Mouse (Mus musculus): Measurements from ENCODE around the gene Dcdc2c. TPM values are rescaled to one million over a fixed set of nuclear protein-coding genes. Genes with fewer than 3 reads are reported as not detected.

Dcdc2c gene
- total RNA-seq, 4 experiments from 2014 or later = 0.27 to 0.55 (median 0.35) TPM; not detected in 1

DNA sequence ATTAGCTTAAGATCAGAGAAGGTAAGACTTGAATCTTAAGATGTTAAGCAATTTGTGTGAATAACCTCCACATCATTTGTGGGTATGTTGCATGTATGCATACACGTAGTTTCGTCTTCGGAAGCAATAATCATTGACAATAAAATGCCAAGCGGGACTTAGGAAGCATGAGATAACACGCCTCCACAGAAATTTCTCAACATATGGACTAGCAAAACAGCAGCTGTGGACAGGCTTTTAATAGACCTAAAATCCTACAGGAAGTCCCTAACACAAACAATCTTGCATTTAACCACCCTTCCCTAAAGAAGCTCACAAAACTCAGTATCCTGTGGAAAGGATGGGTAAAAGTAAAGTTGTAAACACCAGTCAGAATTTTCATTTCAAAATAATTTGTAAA, 93.4 kb downstream of the Dcdc2c start:
- DNase-seq = no peak

DNA sequence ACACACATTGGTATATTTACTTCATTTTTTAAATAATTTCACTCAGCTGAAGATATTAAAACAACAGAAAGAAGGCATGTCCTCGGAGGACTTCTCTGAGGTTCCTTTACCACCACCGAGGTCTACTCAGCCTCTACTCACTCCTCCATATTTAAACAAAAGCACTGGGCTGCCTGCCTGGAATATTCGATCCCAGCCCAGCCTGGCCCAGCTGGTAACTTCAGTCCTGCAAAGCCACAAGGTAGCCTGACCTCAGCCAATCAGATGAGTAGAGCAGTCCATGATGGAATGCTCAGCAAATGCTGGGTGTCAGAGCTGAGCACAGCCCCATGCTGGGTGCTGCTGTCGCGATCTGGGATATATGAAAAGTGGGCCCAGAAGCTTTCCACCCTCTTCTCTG, 115.7 kb downstream of the Dcdc2c start:
- DNase-seq = no peak

DNA sequence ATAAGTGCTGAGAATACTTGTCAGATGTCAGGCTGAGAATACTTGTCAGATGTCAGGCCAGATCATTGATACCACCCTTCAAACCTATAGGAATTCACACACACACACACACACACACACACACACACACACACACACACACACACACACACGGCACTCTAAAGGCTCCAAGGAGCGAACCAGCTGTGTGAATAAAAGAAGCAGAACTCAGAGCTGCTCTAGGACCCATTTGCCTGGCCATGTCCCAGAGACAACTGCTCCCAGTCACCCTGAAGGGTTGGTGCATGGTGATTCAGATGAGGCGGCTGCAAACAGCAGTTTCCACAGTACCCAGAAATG, 119.5 kb downstream of the Dcdc2c start:
- DNase-seq = no peak

DNA sequence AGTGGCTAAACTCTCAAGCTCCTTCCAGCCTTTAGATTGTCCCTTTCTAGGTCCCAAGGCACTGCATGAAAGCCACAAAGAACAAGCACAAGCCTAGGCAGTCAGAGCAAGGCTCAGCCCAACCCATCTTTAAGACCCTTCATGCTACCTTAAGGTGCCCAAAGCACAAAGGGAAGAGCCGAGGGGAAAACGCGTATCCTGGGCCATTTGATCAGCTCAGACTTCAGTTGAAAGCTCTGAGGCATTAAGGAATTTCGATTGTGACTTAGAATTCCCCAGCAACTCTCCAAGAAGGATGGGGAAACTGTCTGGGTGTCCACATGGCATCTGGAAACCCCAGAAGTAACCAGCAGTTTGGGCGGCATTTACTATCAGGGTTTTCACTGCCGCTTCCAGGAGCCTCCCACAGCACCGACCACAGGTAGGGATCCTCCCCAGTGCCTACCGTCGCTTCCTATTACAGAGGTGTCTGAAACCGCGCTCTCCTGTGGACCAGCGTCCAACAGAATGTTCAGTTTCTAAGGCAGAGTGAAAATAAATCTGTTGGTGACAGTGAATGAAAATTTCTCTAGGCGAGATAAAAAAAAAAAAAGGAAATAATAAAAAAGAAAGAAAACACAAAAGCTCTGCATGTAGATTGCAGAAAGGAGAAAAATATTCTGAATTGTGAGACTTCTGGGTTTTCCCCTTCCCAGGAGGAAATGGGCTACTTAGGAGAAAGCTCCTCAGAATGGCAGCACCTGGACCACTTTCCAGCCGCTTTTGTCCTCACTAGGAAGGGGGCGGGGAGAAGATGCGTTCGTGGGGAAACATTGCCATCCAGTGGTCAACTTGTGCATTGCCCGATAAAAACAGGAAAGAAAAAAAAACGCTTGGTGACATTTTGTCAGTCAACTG, 120.1 kb downstream of the Dcdc2c start:
- DNase-seq = peak; percentile 11

DNA sequence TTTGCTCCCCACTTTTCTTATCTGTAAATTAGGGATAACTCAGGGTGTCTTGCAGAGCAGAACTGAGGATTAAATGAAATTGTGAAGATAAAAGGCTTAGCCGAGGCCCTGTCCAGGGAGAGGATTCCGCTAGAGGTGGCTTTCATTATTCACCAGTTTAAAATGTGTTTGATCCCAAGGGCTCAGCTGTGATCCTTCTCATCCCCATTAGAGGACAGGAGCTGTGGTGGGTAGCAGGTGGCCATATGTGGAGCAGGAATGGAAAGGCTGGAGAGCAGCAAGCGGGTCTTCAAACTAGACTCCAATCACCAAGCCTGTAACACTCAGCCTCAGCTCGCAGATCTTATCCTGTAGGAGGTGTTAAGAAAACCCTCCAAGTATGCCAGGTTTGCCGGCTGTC, 122.3 kb downstream of the Dcdc2c start:
- no peak for DNase-seq

DNA sequence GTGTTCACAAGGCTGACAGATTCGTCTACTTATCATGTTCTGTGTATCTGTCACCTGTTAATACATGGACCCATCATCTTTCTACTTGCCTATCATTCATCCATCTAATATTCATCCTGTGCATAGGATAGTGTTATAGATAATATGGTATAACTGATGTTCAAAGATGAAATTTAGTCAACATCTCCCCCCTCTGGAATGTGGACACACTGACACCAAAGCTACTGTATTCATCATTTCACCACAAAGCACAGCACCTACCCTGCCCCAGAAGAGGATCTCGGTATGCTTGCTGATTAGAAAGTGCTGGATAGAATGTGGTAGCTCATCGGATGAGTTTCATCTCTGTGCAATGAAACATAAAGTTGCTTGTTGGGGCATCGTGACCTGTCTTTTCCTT, 135.2 kb downstream of the Dcdc2c start:
- DNase-seq = no peak

DNA sequence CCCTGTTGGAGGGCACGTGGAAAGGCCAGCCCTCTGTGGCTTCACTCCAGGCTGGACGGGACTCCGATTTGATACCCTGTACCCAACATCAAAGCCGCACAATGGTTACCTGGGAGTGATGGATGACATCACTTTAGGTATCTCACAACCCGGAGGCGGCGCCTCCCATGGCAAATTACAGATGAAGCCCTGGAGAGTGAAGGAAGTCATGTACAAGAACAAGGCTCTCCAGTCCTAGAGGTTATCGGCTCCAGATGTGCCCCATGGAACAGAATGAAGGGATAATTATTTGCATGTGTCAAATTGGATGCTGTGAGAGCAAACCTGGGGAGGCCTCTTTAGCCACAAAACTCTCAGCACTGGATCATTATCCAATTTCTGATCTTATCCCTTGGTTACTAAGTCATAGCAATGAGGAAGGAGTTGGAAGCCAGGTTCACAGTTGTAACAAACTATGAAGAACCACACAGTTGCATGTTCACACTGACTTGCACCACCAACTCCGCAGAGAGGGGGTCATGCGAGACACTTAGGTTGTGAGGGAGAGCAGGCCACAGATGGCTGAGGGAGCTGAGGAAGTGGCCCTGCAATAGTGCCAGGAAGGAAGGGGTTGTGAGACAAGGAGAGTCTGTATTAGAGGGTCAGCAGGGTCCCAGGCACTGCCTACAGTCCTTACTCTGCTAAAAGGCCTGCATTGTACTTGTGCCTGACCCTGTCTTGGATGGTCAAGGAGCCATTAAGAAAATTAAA, 144.4 kb downstream of the Dcdc2c start:
- no peak for DNase-seq

DNA sequence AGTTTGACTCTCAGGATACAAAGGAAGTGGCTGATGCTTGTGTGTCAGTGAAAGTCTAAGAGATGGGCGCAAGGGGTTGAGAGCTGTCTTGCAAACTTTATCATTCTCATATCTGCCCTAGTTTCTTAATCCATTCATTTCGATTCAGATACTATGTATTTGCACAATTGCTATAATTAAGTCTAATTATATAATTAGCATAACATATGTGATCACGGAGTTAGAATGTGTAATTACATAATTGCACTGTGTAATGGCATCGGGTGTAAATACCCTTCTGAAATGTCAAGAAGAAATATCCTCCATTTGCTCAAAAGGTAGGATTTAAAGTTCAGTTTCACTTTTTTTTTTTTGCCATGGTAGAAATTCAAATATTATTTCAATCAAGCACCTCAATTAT, 149.9 kb downstream of the Dcdc2c start:
- no peak for DNase-seq

DNA sequence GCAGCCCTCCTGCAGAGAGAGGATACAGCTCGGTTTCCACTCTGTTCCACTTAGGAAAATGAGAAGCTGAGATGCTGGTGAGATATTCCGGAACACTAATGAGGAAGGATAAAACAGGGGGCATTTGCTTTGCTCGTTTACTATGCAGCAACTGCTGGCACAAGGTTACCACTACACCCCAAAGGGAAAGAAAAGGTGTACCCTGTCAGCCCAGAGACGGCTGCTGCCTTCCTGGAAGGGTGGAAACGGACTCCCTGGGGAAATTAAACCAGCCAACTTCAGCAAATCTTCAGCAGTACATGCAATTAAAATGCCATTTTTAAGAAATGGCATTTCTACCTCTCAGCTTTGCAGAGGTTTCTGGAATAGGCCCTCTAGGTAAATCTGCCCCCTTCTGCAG, 150.8 kb downstream of the Dcdc2c start:
- no peak for DNase-seq

DNA sequence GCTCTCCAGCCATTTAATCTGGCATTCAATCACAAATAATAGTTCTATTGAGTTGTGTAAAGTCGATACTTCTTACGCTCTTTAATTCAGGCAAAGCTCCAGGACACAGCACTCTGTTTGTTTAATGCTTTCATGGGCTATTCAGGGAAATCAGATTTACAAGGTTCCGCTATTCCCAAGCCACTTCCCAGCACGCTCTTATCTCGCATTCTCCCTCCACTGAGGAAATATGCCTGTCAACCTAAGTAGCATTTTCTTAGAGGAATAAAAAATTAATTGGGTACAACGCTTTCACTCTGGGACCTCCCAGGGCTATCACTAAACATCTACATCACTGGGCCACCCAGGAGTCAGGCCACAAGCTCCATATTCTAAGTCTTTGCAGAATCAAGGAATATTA, 160.1 kb downstream of the Dcdc2c start:
- no peak for DNase-seq

Other genes with a start within 250 kb of the Dcdc2c start
- not detected for gene Allc, start 30.1 kb upstream of the Dcdc2c start, total RNA-seq (2022)
- gene Colec11, start 71.0 kb upstream of the Dcdc2c start, total RNA-seq (2022) = 1 to 10 TPM; 3.9 to 10.0 (median 7.3) TPM
- gene Rps7, start 83.6 kb upstream of the Dcdc2c start, total RNA-seq (2022) = 100 to 1,000 TPM; 394 to 492 (median 461) TPM
- 10 to 100 TPM; 14.0 to 20.1 (median 17.2) TPM for gene Rnaseh1, start 97.2 kb upstream of the Dcdc2c start, total RNA-seq (2022)
- gene Adi1, start 122.8 kb upstream of the Dcdc2c start, total RNA-seq (2022) = 100 to 1,000 TPM in 1 of 4 experiments, 10 to 100 TPM in 3; 83.4 to 109 (median 96.9) TPM
- gene Trappc12, start 198.1 kb upstream of the Dcdc2c start, total RNA-seq (2022) = 10 to 100 TPM; 41.7 to 51.0 (median 46.9) TPM
- gene Eipr1, start 199.4 kb upstream of the Dcdc2c start, total RNA-seq (2022) = 10 to 100 TPM; 25.6 to 27.2 (median 26.4) TPM

All from adrenal gland, adult 8-10 months (tissue).